Mouse (Mus musculus) megakaryocyte-erythroid progenitor cell, adult 5-6 weeks (primary cell): Measurements from ENCODE around the gene Nasp. TPM values are rescaled to one million over a fixed set of nuclear protein-coding genes. Genes with fewer than 3 reads are reported as not detected.

Experiments
- total RNA-seq, 2 experiments: library from RNA; stranded (forward) in 1 of 2; stranded (reverse) in 1 of 2; fragments of 200-1000, 215-1000 nt in 1 of 2; fragments of >200 nt in 1 of 2; fragmentation: Nextera tagmentation in 1 of 2; gene quantifications; 2 replicates each; pipeline ENCODE4 v1.2.3; 2014 to 2017

Gene Nasp
- total RNA-seq, 2 experiments from 2014 or later = 210 to 624 TPM

Other genes starting within 250 kb of the Nasp start
- 32.2 and 47.0 TPM in 2 replicates for gene Mast2, start 163.8 kb downstream of the Nasp start, total RNA-seq (2014; fragmentation: Nextera tagmentation)
- 7.8 and 32.7 TPM in 2 replicates for gene Mast2, start 163.8 kb downstream of the Nasp start, total RNA-seq (2017)
- gene Ipp, start 120.4 kb downstream of the Nasp start, total RNA-seq (2014; fragmentation: Nextera tagmentation) = 8.7 and 10.5 TPM in 2 replicates
- 13.4 and 21.7 TPM in 2 replicates for gene Ipp, start 120.4 kb downstream of the Nasp start, total RNA-seq (2017)
- 40.3 and 44.1 TPM in 2 replicates for gene Tmem69, start 72.0 kb downstream of the Nasp start, total RNA-seq (2014; fragmentation: Nextera tagmentation)
- gene Tmem69, start 72.0 kb downstream of the Nasp start, total RNA-seq (2017) = 16.1 and 21.7 TPM in 2 replicates
- gene Gpbp1l1, start 70.3 kb downstream of the Nasp start, total RNA-seq (2014; fragmentation: Nextera tagmentation) = 75.6 and 95.2 TPM in 2 replicates
- 136 and 168 TPM in 2 replicates for gene Gpbp1l1, start 70.3 kb downstream of the Nasp start, total RNA-seq (2017)
- 2.9 and 5.7 TPM in 2 replicates for gene Ccdc17, start 31.3 kb downstream of the Nasp start, total RNA-seq (2014; fragmentation: Nextera tagmentation)
- 2.5 and 3.3 TPM in 2 replicates for gene Ccdc17, start 31.3 kb downstream of the Nasp start, total RNA-seq (2017)
- gene Akr1a1, start 23.7 kb upstream of the Nasp start, total RNA-seq (2014; fragmentation: Nextera tagmentation) = 163 and 243 TPM in 2 replicates
- 460 and 502 TPM in 2 replicates for gene Akr1a1, start 23.7 kb upstream of the Nasp start, total RNA-seq (2017)
- gene Prdx1, start 57.6 kb upstream of the Nasp start, total RNA-seq (2014; fragmentation: Nextera tagmentation) = 158 and 208 TPM in 2 replicates
- gene Prdx1, start 57.6 kb upstream of the Nasp start, total RNA-seq (2017) = 268 and 287 TPM in 2 replicates
- 26.8 and 30.1 TPM in 2 replicates for gene Mmachc, start 80.5 kb upstream of the Nasp start, total RNA-seq (2014; fragmentation: Nextera tagmentation)
- 25.7 and 26.4 TPM in 2 replicates for gene Mmachc, start 80.5 kb upstream of the Nasp start, total RNA-seq (2017)
- 47.0 and 68.3 TPM in 2 replicates for gene Ccdc163, start 80.6 kb upstream of the Nasp start, total RNA-seq (2014; fragmentation: Nextera tagmentation)
- 10.8 and 16.3 TPM in 2 replicates for gene Ccdc163, start 80.6 kb upstream of the Nasp start, total RNA-seq (2017)
- 2.7 and 4.1 TPM in 2 replicates for gene Tesk2, start 93.0 kb upstream of the Nasp start, total RNA-seq (2014; fragmentation: Nextera tagmentation)
- gene Tesk2, start 93.0 kb upstream of the Nasp start, total RNA-seq (2017) = 2.1 and 2.6 TPM in 2 replicates
- gene Toe1, start 179.7 kb upstream of the Nasp start, total RNA-seq (2014; fragmentation: Nextera tagmentation) = 21.8 and 25.8 TPM in 2 replicates
- 50.7 and 76.1 TPM in 2 replicates for gene Toe1, start 179.7 kb upstream of the Nasp start, total RNA-seq (2017)
- 2.5 and 9.8 TPM in 2 replicates for gene Mutyh, start 179.8 kb upstream of the Nasp start, total RNA-seq (2014; fragmentation: Nextera tagmentation)
- gene Mutyh, start 179.8 kb upstream of the Nasp start, total RNA-seq (2017) = 3.7 TPM in 1 of 2 replicates, not detected in the other
- not detected in 2 replicates for gene Hpdl, start 193.8 kb upstream of the Nasp start, total RNA-seq (2014; fragmentation: Nextera tagmentation)
- 0.42 and 1.5 TPM in 2 replicates for gene Hpdl, start 193.8 kb upstream of the Nasp start, total RNA-seq (2017)
- gene Zswim5, start 249.4 kb upstream of the Nasp start, total RNA-seq (2014; fragmentation: Nextera tagmentation) = 0.20 TPM in 1 of 2 replicates, not detected in the other
- not detected in 2 replicates for gene Zswim5, start 249.4 kb upstream of the Nasp start, total RNA-seq (2017)